Mouse (Mus musculus) ES-E14 (cell line): ENCODE results near the gene DXBay18.
"Not testable (repeated sequence)": the region's sequence is repeated elsewhere in the genome, so short reads cannot be mapped to it uniquely, and the experiment has no call there.

Experiments used
- CHD2 ChIP-seq: IDR thresholded peaks from 2 replicates; pipeline ENCODE4 v1.6.1; 2014; ENCODE audit warnings: mild to moderate bottlenecking, low read depth, low read length, inconsistent platforms
- MAFK ChIP-seq: IDR thresholded peaks from 2 replicates; pipeline ENCODE4 v1.6.1; 2014; ENCODE audit warnings: mild to moderate bottlenecking, low read depth, low read length, inconsistent platforms; ENCODE audit not compliant: insufficient read depth
- ZC3H11A ChIP-seq: IDR thresholded peaks from 2 replicates; pipeline ENCODE4 v1.6.1; 2012; ENCODE audit warnings: low read depth, mild to moderate bottlenecking, inconsistent platforms, low read length, borderline replicate concordance
- ZNF384 ChIP-seq: IDR thresholded peaks from 2 replicates; pipeline ENCODE4 v1.6.1; 2012; ENCODE audit warnings: low read depth, low read length, inconsistent platforms

GRCm38 (mm10) chrX:73116747-73117146 is 32.5 kb downstream of the DXBay18 start, which contains the start of gene Gm14685:
- not testable (repeated sequence) for TF ChIP-seq MAFK, ZNF384, ZC3H11A, CHD2
